Mouse (Mus musculus) adrenal gland, postnatal 36 days (tissue): ENCODE measurements at regions not wholly inside any gene's neighbourhood (a gene's known extent, or its start where the extent isn't known, plus 50 kb on each side); places are given as distances from the start of the nearest gene placed in this dataset.

ENCODE experiments used
- DNase-seq, 2 experiments: peaks; one replicate each; pipeline ENCODE4 v3.0.0; 2021; ENCODE audit warnings: mixed read lengths in 1 of 2

DNA sequence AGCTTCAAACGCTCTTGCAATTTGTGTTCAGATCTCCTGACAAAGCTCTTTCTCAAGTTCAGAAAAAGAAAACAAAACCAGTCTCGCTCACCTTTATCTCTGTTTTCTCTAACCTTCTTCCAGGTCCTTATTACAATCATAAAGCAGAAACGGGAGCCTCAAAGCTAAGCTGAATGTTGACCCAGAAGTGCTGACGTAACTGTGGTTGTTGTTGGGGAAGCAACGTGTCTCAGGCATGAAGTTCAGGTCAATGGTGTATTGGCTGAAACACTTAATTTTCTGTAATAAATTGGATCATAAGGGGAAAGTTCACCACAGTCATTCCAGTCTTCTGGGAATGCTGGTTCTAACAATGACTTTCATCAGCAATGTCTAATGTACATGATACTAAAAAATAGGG lies 586.7 kb downstream of the Ofcc1 start:
- no peak for DNase-seq

GRCm38 (mm10) chr13:39774111-39774510 lies 587.1 kb downstream of the Ofcc1 start:
- DNase-seq: no peak

DNA sequence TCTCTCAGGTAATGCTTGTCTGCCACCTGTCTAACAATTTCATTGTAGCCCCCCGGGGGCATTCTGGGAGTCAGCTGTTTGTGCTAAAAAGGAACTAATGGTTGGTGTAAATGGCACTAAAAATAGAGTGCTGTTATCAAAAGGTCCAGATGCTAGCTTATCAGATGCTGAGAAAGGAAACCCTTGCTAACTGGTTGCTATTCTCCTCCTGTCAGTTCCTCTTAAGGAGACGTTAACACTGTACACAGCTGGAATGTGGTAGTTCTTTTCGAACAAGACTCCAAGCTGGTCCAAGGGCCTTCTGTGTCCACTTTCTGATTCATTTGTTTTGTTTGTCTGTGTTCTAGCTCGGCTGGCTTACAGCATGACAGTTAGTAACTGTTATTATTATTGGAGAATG lies 592.0 kb downstream of the Ofcc1 start:
- DNase-seq: no peak

- DNase-seq: no peak
Measured at GRCm38 (mm10) chr13:39766897-39767296, 594.4 kb downstream of the Ofcc1 start.
